Mouse (Mus musculus) spleen, adult 2 months (tissue): Measurements from ENCODE around the gene Nup35.

Source experiments
- CTCF ChIP-seq: fragments of 200-500 bp; IDR thresholded peaks from 2 replicates; pipeline ENCODE4 v1.5.1; 2011; ENCODE audit warnings: mild to moderate bottlenecking, inconsistent platforms; ENCODE audit not compliant: insufficient read depth, insufficient read length, insufficient replicate concordance; ENCODE audit errors: extremely low read depth
- POLR2A ChIP-seq: fragments of 200-500 bp; IDR thresholded peaks from 2 replicates; pipeline ENCODE4 v1.6.1; 2011; ENCODE audit warnings: low read depth, low read length, inconsistent platforms

GRCm38 (mm10) chr2:80577286-80577685 is 39.8 kb upstream of the Nup35 start:
- TF ChIP-seq CTCF (no peak), POLR2A (no peak)
